35 mouse cellular contexts compared by ENCODE assay signal in the genomic region with DNA sequence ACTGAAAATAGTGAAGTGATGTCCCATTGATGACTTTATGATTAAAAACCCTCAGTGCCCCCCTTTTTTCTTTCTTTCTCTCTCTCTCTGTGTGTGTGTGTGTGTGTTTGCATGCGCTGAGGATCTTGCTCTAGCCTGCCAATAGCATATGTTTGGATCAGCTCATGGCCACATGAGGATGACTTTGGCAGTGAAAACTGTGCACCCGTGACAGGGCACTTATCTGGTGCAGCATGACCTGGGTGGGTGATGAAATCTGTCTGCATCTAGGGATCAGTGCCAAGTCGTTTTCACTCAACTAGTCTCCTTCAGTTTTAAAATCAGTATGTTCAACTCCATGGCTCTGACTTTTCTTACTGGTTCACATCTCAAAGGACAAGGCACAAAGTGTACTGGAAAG. TPM values are rescaled to one million over a fixed set of nuclear protein-coding genes. Genes with fewer than 3 reads are reported as not detected.
A peak's percentile ranks its signal among the peaks of the same experiment; 100 is the strongest.
DNase-seq lines count a peak whose midpoint lies in the region; TF ChIP-seq lines count a peak whose summit lies in the region.
"Had no signal": no experiment of that assay in that cellular context is flagged by ENCODE, and none has a peak within 500 bp of the region (broad histone marks: within the 10 kb centered on the region; RNA-seq: fewer than 3 reads in every experiment).

No protein-coding gene starts in this region.

- H3K36me3 ChIP-seq in liver, adult 2 months (ENCODE audit: control insufficient read depth, insufficient read depth, low read length) = no peaks in the 10 kb centered on the region
- no peaks in the 10 kb centered on the region for H3K36me3 ChIP-seq in heart, adult 2 months (ENCODE audit: control insufficient read depth, insufficient read depth, low read length)
- H3K36me3 ChIP-seq: embryonic facial prominence, embryonic 12.5 days; G1E; heart, embryonic 13.5 days; intestine, embryonic 15.5 days; midbrain, embryonic 12.5 days; neural tube, embryonic 15.5 days had no signal

- DNase-seq in cerebellum, postnatal 10 days = peak; percentile 45 to 63
- no peak for DNase-seq in cerebellum, postnatal 36 days
- DNase-seq in liver, adult 2 months (ENCODE audit: extremely low read depth, low read depth, low spot score) = peak; percentile 89
- DNase-seq in liver = no peak
- peak; percentile 19 for DNase-seq in adrenal gland, adult 8-10 months
- DNase-seq in brain, embryonic 14.5 days (ENCODE audit: low read depth) = peak; percentile 20
- DNase-seq in heart, adult 2 months = no peak
- DNase-seq: cerebellum, adult 18-20 months; embryo, embryonic 11 days; gastrocnemius, adult 2 months; heart, postnatal 10 days; kidney, adult 2 months; layer of hippocampus, postnatal 36 days; lung, adult 18-20 months; lung, postnatal 4 days; right cerebral cortex, adult 18-20 months; thymus, adult 18-20 months; thymus, postnatal 25 days had no signal

- H3K79me2 ChIP-seq in liver, adult 2 months (ENCODE audit: control insufficient read depth, insufficient read depth, low read length) = no peaks in the 10 kb centered on the region; the same call in 1 of the 2 replicates
- no peaks in the 10 kb centered on the region for H3K79me2 ChIP-seq in heart, adult 2 months (replicated peaks; ENCODE audit: control insufficient read depth, insufficient read depth, low read length)

- TF ChIP-seq POLR2A in liver, adult 2 months (IDR thresholded peaks at IDR 0.05; ENCODE audit: extremely low read depth, insufficient read depth, low read length) = no peak
- TF ChIP-seq POLR2A in brain, embryonic 14.5 days (IDR thresholded peaks at IDR 0.05; ENCODE audit: borderline replicate concordance, extremely low read depth, insufficient read depth, insufficient read length, poor library complexity, severe bottlenecking) = no peak
- TF ChIP-seq POLR2A in heart, adult 2 months (IDR thresholded peaks at IDR 0.05; ENCODE audit: insufficient read depth, low read depth, low read length) = no peak

- TF ChIP-seq CTCF in liver, adult 2 months (IDR thresholded peaks at IDR 0.05; ENCODE audit: low read depth, low read length) = no peak
- no peak for TF ChIP-seq CTCF in brain, embryonic 14.5 days (IDR thresholded peaks at IDR 0.05; ENCODE audit: borderline replicate concordance, extremely low read depth, insufficient read depth, insufficient read length)
- TF ChIP-seq CTCF in heart, adult 2 months (IDR thresholded peaks at IDR 0.05) = no peak

- H3K4me3 ChIP-seq in liver, adult 2 months (ENCODE audit: insufficient read depth, low read depth, low read length) = no peak overlapping the region
- H3K4me3 ChIP-seq in heart, adult 2 months = no peak overlapping the region
- H3K4me3 ChIP-seq: embryonic facial prominence, embryonic 12.5 days; gastrocnemius, adult 2 months; heart, embryonic 13.5 days; intestine, embryonic 15.5 days; megakaryocyte, embryonic 14.5 days; midbrain, embryonic 12.5 days; neural tube, embryonic 15.5 days had no signal

- 15% methylated on average over 3 of the region's 3 CpGs for WGBS in liver, adult 2 months
- 45% methylated on average over 3 of the region's 3 CpGs for WGBS in heart, adult 2 months

- no peak overlapping the region for H3K27ac ChIP-seq in liver, adult 2 months (replicated peaks; ENCODE audit: insufficient read depth, low read depth, low read length)
- H3K27ac ChIP-seq in heart, adult 2 months = no peak overlapping the region
- H3K27ac ChIP-seq: embryonic facial prominence, embryonic 12.5 days; gastrocnemius, adult 2 months; heart, embryonic 13.5 days; hindbrain, postnatal 0 days; intestine, embryonic 15.5 days; kidney, postnatal 0 days; midbrain, embryonic 12.5 days; neural tube, embryonic 15.5 days; stomach, postnatal 0 days had no signal

- TF ChIP-seq EP300 in heart, adult 2 months (IDR thresholded peaks at IDR 0.05; ENCODE audit: insufficient read depth, low read depth, low read length) = no peak

- H3K4me1 ChIP-seq in liver, adult 2 months (ENCODE audit: control insufficient read depth, insufficient read depth, low read length) = peaks cover 2% of the 10 kb centered on the region; the same call in 1 of the 2 replicates
- no peaks in the 10 kb centered on the region for H3K4me1 ChIP-seq in heart, adult 2 months (ENCODE audit: control insufficient read depth, insufficient read depth, low read length)
- H3K4me1 ChIP-seq: embryonic facial prominence, embryonic 12.5 days; heart, embryonic 13.5 days; intestine, embryonic 15.5 days; megakaryocyte, embryonic 14.5 days; midbrain, embryonic 12.5 days; neural tube, embryonic 15.5 days had no signal

- no peak overlapping the region for H3K9ac ChIP-seq in liver, adult 2 months (ENCODE audit: low read depth, low read length)
- H3K9ac ChIP-seq in heart, adult 2 months (ENCODE audit: low read depth, low read length) = no peak overlapping the region
- H3K9ac ChIP-seq: embryonic facial prominence, embryonic 12.5 days; heart, embryonic 13.5 days; intestine, embryonic 15.5 days; midbrain, embryonic 12.5 days; neural tube, embryonic 15.5 days had no signal

- H3K27me3 ChIP-seq in liver, adult 2 months (ENCODE audit: control insufficient read depth, insufficient read depth, low read length) = no peaks in the 10 kb centered on the region
- no peaks in the 10 kb centered on the region for H3K27me3 ChIP-seq in heart, adult 2 months (ENCODE audit: control insufficient read depth, insufficient read depth, low read length)
- H3K27me3 ChIP-seq: embryonic facial prominence, embryonic 12.5 days; heart, embryonic 13.5 days; intestine, embryonic 15.5 days; megakaryocyte, embryonic 14.5 days; midbrain, embryonic 12.5 days; neural tube, embryonic 15.5 days had no signal

- intact Hi-C loops in heart, adult 2 months (cut with DNase I) = no loop called here

RNA-seq across cellular contexts. Expression of gene Crp, which starts 12.7 kb away (rescaled TPM):
- 470 and 497 TPM in 2 replicates for total RNA-seq in liver, adult 2 months (2014; rRNA removed)
- polyA plus RNA-seq in liver, adult 2 months (2012; rRNA removed) = 279 and 317 TPM in 2 replicates
- total RNA-seq in adrenal gland, adult 8-10 months (2022) = under 1 TPM in 2 of 4 experiments, not detected in 2; 0.16 to 0.28 TPM
- polyA plus RNA-seq in brain, embryonic 14.5 days (2012; rRNA removed) = 0.04 TPM in 2 replicates
- not detected for total RNA-seq in heart, adult 2 months (2021)
- polyA plus RNA-seq in heart, adult 2 months (2012; rRNA removed) = 0.44 TPM in 1 of 2 replicates, not detected in the other
- total RNA-seq: heart, adult 8-10 months; heart, postnatal 10 days; hindbrain, postnatal 0 days; layer of hippocampus, postnatal 36 days; left cerebral cortex, postnatal 10 days; monocyte, adult 5-6 weeks had no signal
- polyA plus RNA-seq: embryonic facial prominence, embryonic 12.5 days; forebrain, embryonic 16.5 days; G1E; hindbrain, embryonic 11.5 days; kidney, adult 2 months; kidney, postnatal 0 days; large intestine, adult 2 months; limb, embryonic 11.5 days; midbrain, embryonic 12.5 days had no signal

RNA-seq across cellular contexts. Expression of gene Dusp23, which starts 52.4 kb away (rescaled TPM):
- 3.5 and 5.6 TPM in 2 replicates for total RNA-seq in liver, adult 2 months (2014; rRNA removed)
- 30.9 and 44.1 TPM in 2 replicates for polyA plus RNA-seq in liver, adult 2 months (2012; rRNA removed)
- total RNA-seq in adrenal gland, adult 8-10 months (2022) = 1 to 10 TPM; 4.4 to 9.5 (median 4.8) TPM
- polyA plus RNA-seq in brain, embryonic 14.5 days (2012; rRNA removed) = 8.0 and 9.0 TPM in 2 replicates
- total RNA-seq in heart, adult 2 months (2021) = 10 to 100 TPM; 10.1 to 12.3 TPM
- 22.0 and 38.1 TPM in 2 replicates for polyA plus RNA-seq in heart, adult 2 months (2012; rRNA removed)
- total RNA-seq: G1E had no signal
- polyA plus RNA-seq: G1E had no signal

Comparison
In these comparisons a context has a peak if more than half of its experiments do, and no peak if none do; other contexts are left out.
1. DNase-seq: peak in cerebellum, postnatal 10 days (2 of 2), liver, adult 2 months (single experiment), adrenal gland, adult 8-10 months (single experiment) and brain, embryonic 14.5 days (single experiment); none in cerebellum, postnatal 36 days (0 of 2), liver (single experiment) and heart, adult 2 months (0 of 2).
2. RNA of gene Crp, which starts 12.7 kb away (total RNA-seq): 470 to 497 TPM in liver, adult 2 months; 0.16 to 0.28 TPM in adrenal gland, adult 8-10 months and not detected in heart, adult 2 months; every median in the first group is over 100 times any median in the second.